Mouse (Mus musculus): Measurements from ENCODE around the gene Pdgfc. TPM values are rescaled to one million over a fixed set of nuclear protein-coding genes. Genes with fewer than 3 reads are reported as not detected.

Pdgfc gene
- 1.6 TPM in 2 replicates for polyA plus RNA-seq (2012; rRNA removed)

DNA sequence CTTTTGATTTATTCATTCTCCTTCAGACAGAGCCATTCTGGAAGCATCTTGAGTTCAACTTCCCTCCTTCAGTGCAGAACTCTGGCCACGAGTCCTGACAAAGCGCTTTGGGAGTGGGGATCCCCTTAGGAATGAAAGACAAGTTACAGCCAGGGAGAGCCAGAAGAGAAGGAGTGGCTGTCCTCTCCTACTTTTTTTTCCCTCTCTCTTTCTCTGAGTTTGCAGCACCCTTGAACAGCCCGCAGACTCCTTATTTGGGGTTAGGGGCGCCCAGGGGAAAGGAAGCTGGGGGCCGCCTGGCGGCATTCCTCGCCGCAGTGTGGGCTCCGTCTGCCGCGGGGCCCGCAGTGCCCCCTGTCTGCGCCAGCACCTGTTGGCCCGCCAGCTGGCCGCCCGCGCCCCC is at the start of gene Pdgfc:
TSS of gene Pdgfc (plus strand) at position 266 of the 403 bp plus-strand sequence.

Other genes with a start within 250 kb of the Pdgfc start
- 0.02 and 0.15 TPM in 2 replicates for gene Gria2, start 233.6 kb upstream of the Pdgfc start, polyA plus RNA-seq (2012; rRNA removed)
- not detected in 2 replicates for gene Glrb, start 122.8 kb upstream of the Pdgfc start, polyA plus RNA-seq (2012; rRNA removed)